Mouse (Mus musculus) WW6 (cell line): ENCODE measurements around the gene Tnfrsf8.

ENCODE experiments used
- DNase-seq: peaks from one replicate; pipeline ENCODE4 v3.0.0-alpha.2; 2013; ENCODE audit warnings: low read depth, low spot score

The Tnfrsf8 gene

GRCm38 (mm10) chr4:145231732-145232131 is 83.2 kb downstream of the Tnfrsf8 start:
- DNase-seq = no peak

- no peak for DNase-seq
Observed at GRCm38 (mm10) chr4:145230647-145231046, 84.3 kb downstream of the Tnfrsf8 start.

GRCm38 (mm10) chr4:145229524-145230163 is 85.3 kb downstream of the Tnfrsf8 start:
- no peak for DNase-seq

- DNase-seq = no peak
Observed at GRCm38 (mm10) chr4:145229051-145229450, 85.9 kb downstream of the Tnfrsf8 start.

- DNase-seq = no peak
Observed at GRCm38 (mm10) chr4:145224613-145225012, 90.4 kb downstream of the Tnfrsf8 start.

GRCm38 (mm10) chr4:145222064-145222463 is 92.9 kb downstream of the Tnfrsf8 start:
- DNase-seq = no peak

- no peak for DNase-seq
Observed at GRCm38 (mm10) chr4:145221379-145221778, 93.6 kb downstream of the Tnfrsf8 start.

- no peak for DNase-seq
Observed at GRCm38 (mm10) chr4:145220001-145220400, 95.0 kb downstream of the Tnfrsf8 start.

- DNase-seq = no peak
Observed at GRCm38 (mm10) chr4:145219240-145219985, 95.6 kb downstream of the Tnfrsf8 start.

- no peak for DNase-seq
Observed at GRCm38 (mm10) chr4:145217837-145218236, 97.1 kb downstream of the Tnfrsf8 start.
